Mouse (Mus musculus) testis, postnatal 14 days (tissue): ENCODE results near the gene Zkscan7.
A peak's percentile ranks its signal among the peaks of the same experiment; 100 is the strongest.
"Not testable (repeated sequence)": the region's sequence is repeated elsewhere in the genome, so short reads cannot be mapped to it uniquely, and the experiment has no call there.

Experiments
- DNase-seq: peaks from one replicate; pipeline ENCODE4 v3.0.0; 2021; ENCODE audit warnings: low spot score

The Zkscan7 gene

GRCm38 (mm10) chr9:122885385-122885784 is at the start of gene Zkscan7:
Gene Zkscan7 (plus strand): TSS chr9:122885685.
- DNase-seq: no peak

- DNase-seq: no peak
Measured at GRCm38 (mm10) chr9:122836126-122836525, 49.4 kb upstream of the Zkscan7 start.

- DNase-seq: peak; percentile 31
Measured at GRCm38 (mm10) chr9:122836790-122837189, 48.7 kb upstream of the Zkscan7 start.

- DNase-seq: no peak
Measured at GRCm38 (mm10) chr9:122837216-122837615, 48.3 kb upstream of the Zkscan7 start.

GRCm38 (mm10) chr9:122837680-122838079 is 47.8 kb upstream of the Zkscan7 start:
- peak; percentile 58 for DNase-seq

GRCm38 (mm10) chr9:122843760-122844159 is 41.7 kb upstream of the Zkscan7 start, which contains the start of gene Gm35549:
Gene Gm35549 (minus strand): TSS chr9:122844035.
- DNase-seq: no peak

- DNase-seq: no peak
Measured at GRCm38 (mm10) chr9:122845621-122846020, 39.9 kb upstream of the Zkscan7 start.

- DNase-seq: no peak
Measured at GRCm38 (mm10) chr9:122846156-122846555, 39.3 kb upstream of the Zkscan7 start.

- not testable (repeated sequence) for DNase-seq
Measured at GRCm38 (mm10) chr9:122847811-122848311, 37.6 kb upstream of the Zkscan7 start.

- no peak for DNase-seq
Measured at GRCm38 (mm10) chr9:122854526-122854925, 31.0 kb upstream of the Zkscan7 start.

GRCm38 (mm10) chr9:122855141-122855540 is 30.3 kb upstream of the Zkscan7 start:
- DNase-seq: not testable (repeated sequence)

GRCm38 (mm10) chr9:122855617-122856016 is 29.9 kb upstream of the Zkscan7 start:
- DNase-seq: no peak

GRCm38 (mm10) chr9:122856716-122857115 is 28.8 kb upstream of the Zkscan7 start:
- DNase-seq: no peak

- no peak for DNase-seq
Measured at GRCm38 (mm10) chr9:122860752-122861151, 24.7 kb upstream of the Zkscan7 start.

GRCm38 (mm10) chr9:122863731-122864130 is 21.8 kb upstream of the Zkscan7 start:
- no peak for DNase-seq

GRCm38 (mm10) chr9:122864848-122865247 is 20.6 kb upstream of the Zkscan7 start:
- DNase-seq: no peak

GRCm38 (mm10) chr9:122865697-122866166 is 19.8 kb upstream of the Zkscan7 start, which contains the start of gene Zfp445:
Gene Zfp445 (minus strand): TSS chr9:122866006.
- DNase-seq: peak; percentile 84

GRCm38 (mm10) chr9:122866192-122866591 is 19.3 kb upstream of the Zkscan7 start:
- no peak for DNase-seq

- DNase-seq: no peak
Measured at GRCm38 (mm10) chr9:122872595-122872994, 12.9 kb upstream of the Zkscan7 start.

GRCm38 (mm10) chr9:122874653-122875052 is 10.8 kb upstream of the Zkscan7 start:
- DNase-seq: no peak

GRCm38 (mm10) chr9:122875145-122875544 is 10.3 kb upstream of the Zkscan7 start:
- DNase-seq: no peak

- peak; percentile 74 for DNase-seq
Measured at GRCm38 (mm10) chr9:122886372-122887179, 1.1 kb downstream of the Zkscan7 start.

- no peak for DNase-seq
Measured at GRCm38 (mm10) chr9:122901047-122901446, 15.6 kb downstream of the Zkscan7 start.
